Mouse (Mus musculus): ENCODE measurements at regions not wholly inside any gene's neighbourhood (a gene's known extent, or its start where the extent isn't known, plus 50 kb on each side); places are given as distances from the start of the nearest gene placed in this dataset.

GRCm38 (mm10) chr4:153187959-153188503 is 294.6 kb downstream of the Ajap1 start:
- no peaks in the 10 kb centered on the region for H3K27me3 ChIP-seq (ENCODE audit: insufficient read depth, low read length)
- no peak for TF ChIP-seq CTCF (IDR thresholded peaks at IDR 0.05; ENCODE audit: low read depth)
- no peak for TF ChIP-seq EP300 (IDR thresholded peaks at IDR 0.05; ENCODE audit: low read depth)
- DNase-seq (no peak), ATAC-seq (no peak)
- no peak overlapping the region for H3K27ac ChIP-seq (ENCODE audit: low read depth)
- H3K4me1 ChIP-seq (ENCODE audit: insufficient read depth), result no peaks in the 10 kb centered on the region
- H3K4me3 ChIP-seq (ENCODE audit: low read depth, low read length), result no peak overlapping the region
- H3K4me2 ChIP-seq (ENCODE audit: low read depth, low read length), result no peak overlapping the region
- no peaks in the 10 kb centered on the region for H3K36me3 ChIP-seq (replicated peaks; ENCODE audit: insufficient read depth, low read length)
- H3K9ac ChIP-seq (replicated peaks), result no peak overlapping the region
- no peaks in the 10 kb centered on the region for H3K9me3 ChIP-seq (ENCODE audit: low read length)
- 2% methylated on average over 6 of the region's 6 CpGs for WGBS (ENCODE audit: insufficient replicate concordance)

DNA sequence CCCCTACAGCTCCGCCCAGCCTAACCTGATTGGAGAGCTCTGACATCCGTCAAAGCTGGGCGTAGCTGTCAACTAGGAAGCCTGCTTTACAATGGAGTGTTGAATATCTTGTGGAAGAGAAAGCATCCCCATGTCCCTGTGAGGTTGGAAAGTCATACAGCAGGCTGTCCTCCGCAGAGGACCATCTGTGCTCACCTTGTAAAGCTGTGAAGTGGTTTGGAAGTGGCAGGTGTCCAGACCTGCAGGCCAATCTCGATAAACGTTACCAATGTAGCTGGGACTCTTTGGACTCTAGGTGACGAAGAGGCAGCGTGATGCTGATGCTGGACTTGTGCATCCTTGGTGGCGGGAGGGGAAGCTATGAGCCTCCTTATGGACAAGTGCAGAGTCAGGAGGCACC is 305.1 kb downstream of the Ajap1 start:
- Histone ChIP-seq H3K4me3 (ENCODE audit: low read depth, low read length) (no peak overlapping the region), H3K9ac (replicated peaks) (no peak overlapping the region), H3K36me3 (replicated peaks; ENCODE audit: insufficient read depth, low read length) (no peaks in the 10 kb centered on the region), H3K4me1 (ENCODE audit: insufficient read depth) (no peaks in the 10 kb centered on the region), H3K27ac (ENCODE audit: low read depth) (no peak overlapping the region), H3K4me2 (ENCODE audit: low read depth, low read length) (no peak overlapping the region), H3K27me3 (ENCODE audit: insufficient read depth, low read length) (no peaks in the 10 kb centered on the region), H3K9me3 (ENCODE audit: low read length) (peaks cover 3% of the 10 kb centered on the region)
- TF ChIP-seq CTCF (IDR thresholded peaks at IDR 0.05; ENCODE audit: low read depth), result no peak
- TF ChIP-seq EP300 (IDR thresholded peaks at IDR 0.05; ENCODE audit: low read depth), result no peak
- DNase-seq (no peak), ATAC-seq (no peak)
- WGBS (ENCODE audit: insufficient replicate concordance), result 68% methylated on average over 9 of the region's 9 CpGs

GRCm38 (mm10) chr4:153175660-153176059 is 307.0 kb downstream of the Ajap1 start:
- no peak for ATAC-seq
- H3K9ac ChIP-seq (replicated peaks), result no peak overlapping the region
- no peaks in the 10 kb centered on the region for H3K27me3 ChIP-seq (ENCODE audit: insufficient read depth, low read length)
- H3K4me2 ChIP-seq (ENCODE audit: low read depth, low read length), result no peak overlapping the region
- peak; percentile 19 for DNase-seq
- WGBS (ENCODE audit: insufficient replicate concordance), result 13% methylated on average over 12 of the region's 12 CpGs
- TF ChIP-seq CTCF (IDR thresholded peaks at IDR 0.05; ENCODE audit: low read depth) (peak; percentile 41), EP300 (IDR thresholded peaks at IDR 0.05; ENCODE audit: low read depth) (no peak)
- no peak overlapping the region for H3K27ac ChIP-seq (ENCODE audit: low read depth)
- no peak overlapping the region for H3K4me3 ChIP-seq (ENCODE audit: low read depth, low read length)
- no peaks in the 10 kb centered on the region for H3K4me1 ChIP-seq (ENCODE audit: insufficient read depth)
- H3K9me3 ChIP-seq (ENCODE audit: low read length), result peaks cover 5% of the 10 kb centered on the region
- H3K36me3 ChIP-seq (replicated peaks; ENCODE audit: insufficient read depth, low read length), result no peaks in the 10 kb centered on the region

DNA sequence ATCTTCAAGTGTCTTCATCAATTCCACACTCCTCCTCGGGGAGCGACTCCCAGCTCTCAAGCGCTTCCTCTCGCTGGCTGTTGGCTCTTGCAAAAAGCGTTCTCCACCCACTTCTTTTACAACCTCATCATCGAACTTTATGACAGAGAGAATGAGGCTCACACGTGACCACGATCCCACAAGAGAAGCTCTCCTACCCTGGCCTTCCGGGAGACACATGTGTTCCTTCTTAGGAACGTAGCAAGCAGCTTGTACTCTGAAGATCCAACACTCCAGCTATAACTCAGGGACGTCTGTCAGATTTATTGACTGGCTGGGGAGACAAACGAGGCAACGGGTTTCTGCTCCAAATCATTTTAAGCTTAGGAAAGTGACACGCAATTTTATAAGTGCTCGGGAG is 307.5 kb downstream of the Ajap1 start:
- Histone ChIP-seq H3K9ac (replicated peaks) (no peak overlapping the region), H3K4me2 (ENCODE audit: low read depth, low read length) (no peak overlapping the region), H3K4me3 (ENCODE audit: low read depth, low read length) (no peak overlapping the region), H3K9me3 (ENCODE audit: low read length) (peaks cover 5% of the 10 kb centered on the region), H3K36me3 (replicated peaks; ENCODE audit: insufficient read depth, low read length) (no peaks in the 10 kb centered on the region), H3K4me1 (ENCODE audit: insufficient read depth) (no peaks in the 10 kb centered on the region), H3K27ac (ENCODE audit: low read depth) (no peak overlapping the region), H3K27me3 (ENCODE audit: insufficient read depth, low read length) (no peaks in the 10 kb centered on the region)
- WGBS (ENCODE audit: insufficient replicate concordance), result 76% methylated on average over 15 of the region's 15 CpGs
- DNase-seq, result no peak
- ATAC-seq, result no peak
- TF ChIP-seq CTCF (IDR thresholded peaks at IDR 0.05; ENCODE audit: low read depth) (no peak), EP300 (IDR thresholded peaks at IDR 0.05; ENCODE audit: low read depth) (no peak)

DNA sequence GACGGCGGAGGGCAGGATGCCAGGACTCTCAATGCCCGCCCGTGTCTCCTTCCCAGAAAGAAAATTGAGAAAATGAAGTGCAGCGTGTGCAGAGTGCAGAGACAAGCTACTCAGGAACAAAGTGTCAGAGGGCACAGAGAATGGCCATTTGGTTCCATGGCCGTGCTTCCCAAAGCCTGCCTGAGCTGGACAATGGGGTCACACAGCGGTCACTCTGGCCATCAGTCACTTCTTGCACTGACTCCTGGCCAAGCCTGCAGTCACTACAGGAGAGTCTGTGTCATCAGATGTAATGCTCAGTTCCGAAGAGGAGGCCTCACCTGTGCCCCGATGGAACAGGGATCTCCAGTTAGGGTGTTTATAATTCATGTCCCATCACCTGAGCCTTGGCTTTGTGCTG is 312.6 kb downstream of the Ajap1 start:
- ATAC-seq (no peak), DNase-seq (no peak)
- 69% methylated on average over 9 of the region's 9 CpGs for WGBS (ENCODE audit: insufficient replicate concordance)
- Histone ChIP-seq H3K4me2 (ENCODE audit: low read depth, low read length) (no peak overlapping the region), H3K4me3 (ENCODE audit: low read depth, low read length) (no peak overlapping the region), H3K36me3 (replicated peaks; ENCODE audit: insufficient read depth, low read length) (no peaks in the 10 kb centered on the region), H3K9ac (replicated peaks) (no peak overlapping the region), H3K27me3 (ENCODE audit: insufficient read depth, low read length) (no peaks in the 10 kb centered on the region), H3K4me1 (ENCODE audit: insufficient read depth) (no peaks in the 10 kb centered on the region), H3K27ac (ENCODE audit: low read depth) (no peak overlapping the region), H3K9me3 (ENCODE audit: low read length) (peaks cover 5% of the 10 kb centered on the region; the same call in 1 of the 2 replicates)
- TF ChIP-seq CTCF (IDR thresholded peaks at IDR 0.05; ENCODE audit: low read depth) (no peak), EP300 (IDR thresholded peaks at IDR 0.05; ENCODE audit: low read depth) (no peak)

DNA sequence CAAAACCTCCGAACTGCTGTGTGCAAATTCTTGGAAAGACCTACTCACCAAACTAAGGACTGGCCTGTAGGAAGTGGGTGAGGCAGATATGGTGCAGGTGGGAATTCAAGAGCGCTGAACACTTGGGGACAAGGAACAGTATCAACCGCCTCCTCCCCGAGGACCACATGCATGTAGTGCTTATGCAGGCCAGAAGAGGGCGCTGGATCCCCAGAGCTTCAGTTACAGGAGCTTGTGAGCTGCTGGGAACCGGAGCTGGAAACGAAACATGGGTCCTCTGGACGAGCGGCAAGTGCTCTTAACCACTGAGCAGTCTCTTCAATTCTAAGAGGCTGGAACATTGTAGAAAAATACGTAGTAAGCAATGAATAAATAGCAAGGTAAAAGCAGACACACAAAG is 317.8 kb downstream of the Ajap1 start:
- DNase-seq (no peak), ATAC-seq (no peak)
- Histone ChIP-seq H3K9ac (replicated peaks) (no peak overlapping the region), H3K27ac (ENCODE audit: low read depth) (no peak overlapping the region), H3K4me3 (ENCODE audit: low read depth, low read length) (no peak overlapping the region), H3K4me1 (ENCODE audit: insufficient read depth) (no peaks in the 10 kb centered on the region), H3K9me3 (ENCODE audit: low read length) (peaks cover 7% of the 10 kb centered on the region), H3K27me3 (ENCODE audit: insufficient read depth, low read length) (no peaks in the 10 kb centered on the region), H3K4me2 (ENCODE audit: low read depth, low read length) (no peak overlapping the region), H3K36me3 (replicated peaks; ENCODE audit: insufficient read depth, low read length) (no peaks in the 10 kb centered on the region)
- 72% methylated on average over 10 of the region's 10 CpGs for WGBS (ENCODE audit: insufficient replicate concordance)
- TF ChIP-seq CTCF (IDR thresholded peaks at IDR 0.05; ENCODE audit: low read depth) (no peak), EP300 (IDR thresholded peaks at IDR 0.05; ENCODE audit: low read depth) (no peak)

- no peaks in the 10 kb centered on the region for H3K4me1 ChIP-seq (ENCODE audit: insufficient read depth)
- H3K4me3 ChIP-seq (ENCODE audit: low read depth, low read length), result no peak overlapping the region
- H3K9ac ChIP-seq (replicated peaks), result no peak overlapping the region
- no peaks in the 10 kb centered on the region for H3K27me3 ChIP-seq (ENCODE audit: insufficient read depth, low read length)
- no peaks in the 10 kb centered on the region for H3K36me3 ChIP-seq (replicated peaks; ENCODE audit: insufficient read depth, low read length)
- H3K4me2 ChIP-seq (ENCODE audit: low read depth, low read length), result no peak overlapping the region
- WGBS (ENCODE audit: insufficient replicate concordance), result 81% methylated on average over 3 of the region's 3 CpGs
- H3K27ac ChIP-seq (ENCODE audit: low read depth), result no peak overlapping the region
- TF ChIP-seq EP300 (IDR thresholded peaks at IDR 0.05; ENCODE audit: low read depth) (no peak), CTCF (IDR thresholded peaks at IDR 0.05; ENCODE audit: low read depth) (peak; percentile 43)
- ATAC-seq, result no peak
- DNase-seq, result no peak
- peaks cover 10% of the 10 kb centered on the region for H3K9me3 ChIP-seq (ENCODE audit: low read length)
Measured at GRCm38 (mm10) chr4:153160115-153160514, 322.5 kb downstream of the Ajap1 start.
